Mouse (Mus musculus): Measurements from ENCODE around the gene Il12a. TPM values are rescaled to one million over a fixed set of nuclear protein-coding genes. Genes with fewer than 3 reads are reported as not detected.

Gene Il12a
- total RNA-seq (2015) = 41.2 and 51.4 TPM in 2 replicates
- total RNA-seq (2017) = 30.2 and 46.1 TPM in 2 replicates

GRCm38 (mm10) chr3:68690344-68690743 lies at the start of gene Il12a:
TSS of gene Il12a (plus strand) at chr3:68690644.
- no peak for ATAC-seq (replicated peaks; ENCODE audit: poor library complexity)

GRCm38 (mm10) chr3:68642935-68643334 lies 47.5 kb upstream of the Il12a start:
- ATAC-seq (replicated peaks; ENCODE audit: poor library complexity) = peak; percentile 37

GRCm38 (mm10) chr3:68646387-68647130 lies 43.9 kb upstream of the Il12a start:
- peak; percentile 78 for ATAC-seq (replicated peaks; ENCODE audit: poor library complexity)

- ATAC-seq (replicated peaks; ENCODE audit: poor library complexity) = no peak
These were observed 43.2 kb upstream of the Il12a start for GRCm38 (mm10) chr3:68647282-68647681.

- ATAC-seq (replicated peaks; ENCODE audit: poor library complexity) = no peak
These were observed 40.2 kb upstream of the Il12a start for GRCm38 (mm10) chr3:68650251-68650650.

- ATAC-seq (replicated peaks; ENCODE audit: poor library complexity) = peak; percentile 48
These were observed 33.7 kb upstream of the Il12a start for GRCm38 (mm10) chr3:68656607-68657352.

- peak; percentile 35; the same call in 1 of the 2 replicates for ATAC-seq (replicated peaks; ENCODE audit: poor library complexity)
These were observed 32.7 kb upstream of the Il12a start for GRCm38 (mm10) chr3:68657589-68658245.

- ATAC-seq (replicated peaks; ENCODE audit: poor library complexity) = no peak
These were observed 30.4 kb upstream of the Il12a start for GRCm38 (mm10) chr3:68659996-68660395.

- no peak for ATAC-seq (replicated peaks; ENCODE audit: poor library complexity)
These were observed 29.9 kb upstream of the Il12a start for GRCm38 (mm10) chr3:68660538-68660937.

GRCm38 (mm10) chr3:68662386-68662785 lies 28.1 kb upstream of the Il12a start:
- ATAC-seq (replicated peaks; ENCODE audit: poor library complexity) = peak; percentile 69

- no peak for ATAC-seq (replicated peaks; ENCODE audit: poor library complexity)
These were observed 26.1 kb upstream of the Il12a start for GRCm38 (mm10) chr3:68664337-68664736.

- ATAC-seq (replicated peaks; ENCODE audit: poor library complexity) = peak; percentile 75
These were observed 24.1 kb upstream of the Il12a start for GRCm38 (mm10) chr3:68666377-68666776.

- no peak for ATAC-seq (replicated peaks; ENCODE audit: poor library complexity)
These were observed 22.6 kb upstream of the Il12a start for GRCm38 (mm10) chr3:68667852-68668251.

- ATAC-seq (replicated peaks; ENCODE audit: poor library complexity) = no peak
These were observed 20.9 kb upstream of the Il12a start for GRCm38 (mm10) chr3:68669418-68669974.

GRCm38 (mm10) chr3:68674721-68675120 lies 15.7 kb upstream of the Il12a start:
- ATAC-seq (replicated peaks; ENCODE audit: poor library complexity) = no peak

GRCm38 (mm10) chr3:68675216-68675835 lies 15.1 kb upstream of the Il12a start:
- ATAC-seq (replicated peaks; ENCODE audit: poor library complexity) = no peak

- ATAC-seq (replicated peaks; ENCODE audit: poor library complexity) = no peak
These were observed 14.3 kb upstream of the Il12a start for GRCm38 (mm10) chr3:68675980-68676678.

GRCm38 (mm10) chr3:68676831-68677303 lies 13.6 kb upstream of the Il12a start:
- ATAC-seq (replicated peaks; ENCODE audit: poor library complexity) = peak; percentile 94

GRCm38 (mm10) chr3:68678805-68679585 lies 11.4 kb upstream of the Il12a start:
- peak; percentile 42 for ATAC-seq (replicated peaks; ENCODE audit: poor library complexity)

Measured in megakaryocyte progenitor cell, adult 5-6 weeks (primary cell).